Mouse (Mus musculus) CH12.LX (cell line): ENCODE results near the gene 4930503B20Rik. TPM values are rescaled to one million over a fixed set of nuclear protein-coding genes. Genes with fewer than 3 reads are reported as not detected.

Experiments
- DNase-seq: peaks from one replicate; pipeline ENCODE4 v3.0.0-alpha.2; 2013; ENCODE audit errors: extremely low read depth
- H3K27ac ChIP-seq: 2 replicates; pipeline ENCODE4 v1.5.1; 2012; ENCODE audit warnings: low read depth, mild to moderate bottlenecking, control low read depth, moderate library complexity; ENCODE audit not compliant: insufficient read depth
- H3K27me3 ChIP-seq: replicated peaks from 2 replicates; pipeline ENCODE3; 2012; ENCODE audit warnings: inconsistent platforms
- H3K36me3 ChIP-seq, 2 experiments: replicated peaks in 1 of 2; 2 replicates each; pipeline versions ENCODE3 to v1.6.1; 2012; ENCODE audit warnings: inconsistent platforms in 1 of 2, low read length in 1 of 2, mild to moderate bottlenecking in 1 of 2, mixed read lengths in 1 of 2, moderate library complexity in 1 of 2; ENCODE audit not compliant: control insufficient read depth in 1 of 2, insufficient read depth in 1 of 2
- H3K4me1 ChIP-seq, 2 experiments: 2 replicates each; pipeline ENCODE4 v1.6.1; 2012; ENCODE audit warnings: inconsistent platforms in 1 of 2, moderate library complexity in 1 of 2; ENCODE audit not compliant: insufficient read depth in 2 of 2, control insufficient read depth in 1 of 2
- H3K4me2 ChIP-seq: 2 replicates; pipeline ENCODE4 v1.6.1; 2012; ENCODE audit warnings: low read depth, mild to moderate bottlenecking, control low read depth; ENCODE audit not compliant: poor library complexity, insufficient read depth, severe bottlenecking
- H3K4me3 ChIP-seq, 3 experiments: fragments of 150-350 bp in 1 of 3; sonication (generic) in 1 of 3; replicated peaks in 1 of 3; 2 replicates each; pipeline versions ENCODE3 to v1.5.1; 2011 to 2012; ENCODE audit warnings: low read depth in 2 of 3, low read length in 2 of 3, mild to moderate bottlenecking in 2 of 3, moderate library complexity in 2 of 3, control low read depth in 1 of 3, improper control_type of control experiment in 1 of 3, inconsistent platforms in 1 of 3, mixed read lengths in 1 of 3; ENCODE audit not compliant: poor library complexity in 1 of 3
- H3K79me2 ChIP-seq: replicated peaks from 2 replicates; pipeline ENCODE4 v1.6.1; 2012; ENCODE audit warnings: mild to moderate bottlenecking, moderate library complexity; ENCODE audit not compliant: control insufficient read depth, poor library complexity, insufficient read depth, severe bottlenecking; ENCODE audit errors: extremely low read depth
- H3K9ac ChIP-seq: 2 replicates; pipeline ENCODE4 v1.6.1; 2012; ENCODE audit warnings: low read depth, mild to moderate bottlenecking, control low read depth, moderate library complexity; ENCODE audit not compliant: insufficient read depth
- H3K9me3 ChIP-seq: replicated peaks from 2 replicates; pipeline ENCODE3; 2012; ENCODE audit warnings: low read length, inconsistent platforms, mixed read lengths
- BHLHE40 ChIP-seq: IDR thresholded peaks from 2 replicates; pipeline ENCODE4 v1.6.1; 2011; ENCODE audit warnings: mild to moderate bottlenecking, low read depth, low read length, improper control_type of control experiment
- CHD1 ChIP-seq: IDR thresholded peaks from 2 replicates; pipeline ENCODE4 v1.6.1; 2012; ENCODE audit warnings: low read depth, low read length, improper control_type of control experiment, inconsistent platforms
- CTCF ChIP-seq, 2 experiments: IDR thresholded peaks in 1 of 2; conservative IDR thresholded peaks in 1 of 2; 2 replicates each; pipeline ENCODE4 v1.5.1; 2011 to 2012; ENCODE audit warnings: low read depth in 2 of 2, low read length in 2 of 2, improper control_type of control experiment in 1 of 2, inconsistent platforms in 1 of 2, mild to moderate bottlenecking in 1 of 2, moderate library complexity in 1 of 2
- E2F4 ChIP-seq: IDR thresholded peaks from 2 replicates; pipeline ENCODE4 v1.6.1; 2011; ENCODE audit warnings: low read depth, low read length, improper control_type of control experiment; ENCODE audit not compliant: insufficient replicate concordance
- ELF1 ChIP-seq: IDR thresholded peaks from 2 replicates; pipeline ENCODE4 v1.6.1; 2014; ENCODE audit warnings: low read depth, mild to moderate bottlenecking, inconsistent platforms, low read length, improper control_type of control experiment
- EP300 ChIP-seq: IDR thresholded peaks from 2 replicates; pipeline ENCODE4 v1.6.1; 2011; ENCODE audit warnings: low read length, improper control_type of control experiment
- ETS1 ChIP-seq: conservative IDR thresholded peaks from 2 replicates; pipeline ENCODE4 v1.6.1; 2012; ENCODE audit warnings: low read depth, mild to moderate bottlenecking, inconsistent platforms, low read length, improper control_type of control experiment, moderate library complexity
- GABPA ChIP-seq: IDR thresholded peaks from 2 replicates; pipeline ENCODE4 v1.6.1; 2012; ENCODE audit warnings: low read depth, low read length, improper control_type of control experiment, inconsistent platforms; ENCODE audit not compliant: insufficient replicate concordance
- HCFC1 ChIP-seq: IDR thresholded peaks from 2 replicates; pipeline ENCODE4 v1.6.1; 2012; ENCODE audit warnings: low read depth, mild to moderate bottlenecking, inconsistent platforms, low read length, improper control_type of control experiment
- IRF4 ChIP-seq: IDR thresholded peaks from 2 replicates; pipeline ENCODE4 v1.6.1; 2014; ENCODE audit warnings: low read depth, mild to moderate bottlenecking, inconsistent platforms, low read length, improper control_type of control experiment
- JUND ChIP-seq: conservative IDR thresholded peaks from 2 replicates; pipeline ENCODE4 v1.6.1; 2011; ENCODE audit warnings: low read depth, low read length, improper control_type of control experiment
- MAFK ChIP-seq: IDR thresholded peaks from 2 replicates; pipeline ENCODE4 v1.6.1; 2011; ENCODE audit warnings: low read length, improper control_type of control experiment; ENCODE audit not compliant: insufficient replicate concordance
- MAZ ChIP-seq: IDR thresholded peaks from 2 replicates; pipeline ENCODE4 v1.6.1; 2012; ENCODE audit warnings: low read depth, mild to moderate bottlenecking, inconsistent platforms, low read length, improper control_type of control experiment, moderate library complexity
- MXI1 ChIP-seq: IDR thresholded peaks from 2 replicates; pipeline ENCODE4 v1.6.1; 2011; ENCODE audit warnings: mild to moderate bottlenecking, low read depth, low read length, improper control_type of control experiment
- POLR2AphosphoS2 ChIP-seq: IDR thresholded peaks from 2 replicates; pipeline ENCODE4 v1.6.1; 2011; ENCODE audit warnings: low read depth, low read length, improper control_type of control experiment
- USF2 ChIP-seq: conservative IDR thresholded peaks from 2 replicates; pipeline ENCODE4 v1.6.1; 2011; ENCODE audit warnings: low read depth, low read length, improper control_type of control experiment
- dilution Hi-C: fragments of 300-500 bp; cut with MboI; formaldehyde crosslinking; loops from 2 replicates; pipeline ENCODE4 v1.14.3; 2020; ENCODE audit warnings: low sequenced_read_pairs; ENCODE audit not compliant: extremely low pct_unique_long_range_greater_than_20kb, extremely low pct_ligation_motif_present
- in situ Hi-C: fragments of 300-500 bp; cut with MboI; formaldehyde crosslinking; loops from 3 replicates; pipeline ENCODE4 v1.14.3; 2019; ENCODE audit warnings: low sequenced_read_pairs, low pct_ligation_motif_present, low pct_unique_long_range_greater_than_20kb, mixed read lengths
- polyA plus RNA-seq: library from polyadenylated mRNA; unstranded; fragments of >175 nt; gene quantifications from 2 replicates; pipeline ENCODE4 v1.2.1, GENCODE M21; 2012; ENCODE audit warnings: low read depth; ENCODE audit not compliant: insufficient read length
- total RNA-seq, 2 experiments: library from RNA; depleted of rRNA; stranded (reverse); fragments of 300-350 nt in 1 of 2; fragments of >200 nt in 1 of 2; gene quantifications; 2 replicates each; pipeline ENCODE4 v1.2.3; 2012 to 2014

4930503B20Rik gene
- total and polyA plus RNA-seq, 3 experiments, result not detected

GRCm38 (mm10) chr3:146658061-146658639 lies 7.0 kb upstream of the 4930503B20Rik start:
- DNase-seq, result no peak
- no peak overlapping the region for H3K27ac ChIP-seq
- H3K4me2 ChIP-seq, result no peak overlapping the region
- dilution Hi-C loops, result no loop called here
- H3K4me1 ChIP-seq, result peaks cover 11 to 31% of the 10 kb centered on the region in 2 experiments
- no peaks in the 10 kb centered on the region for H3K79me2 ChIP-seq
- no peak overlapping the region for H3K4me3 ChIP-seq
- H3K9me3 ChIP-seq, result no peaks in the 10 kb centered on the region
- no peak overlapping the region for H3K9ac ChIP-seq
- in situ Hi-C loops, result no loop called here
- TF ChIP-seq HCFC1, result no peak
- no peaks in the 10 kb centered on the region for H3K27me3 ChIP-seq
- H3K36me3 ChIP-seq, result no peaks in the 10 kb centered on the region

- no peak for DNase-seq
- Histone ChIP-seq H3K27ac (no peak overlapping the region), H3K4me1 (peaks cover 12 to 31% of the 10 kb centered on the region in 2 experiments), H3K79me2 (no peaks in the 10 kb centered on the region), H3K4me2 (no peak overlapping the region), H3K27me3 (no peaks in the 10 kb centered on the region), H3K4me3 (no peak overlapping the region), H3K9ac (no peak overlapping the region), H3K36me3 (no peaks in the 10 kb centered on the region), H3K9me3 (no peaks in the 10 kb centered on the region)
- TF ChIP-seq BHLHE40 (peak; percentile 71), USF2 (no peak), IRF4 (no peak), MAFK (no peak), E2F4 (no peak), MXI1 (no peak), JUND (no peak), MAZ (no peak), CHD1 (no peak)
- dilution Hi-C loops (no loop called here), in situ Hi-C loops (no loop called here)
These were observed 6.3 kb upstream of the 4930503B20Rik start for GRCm38 (mm10) chr3:146657433-146657832.

- H3K4me1 ChIP-seq, result peaks cover 14 to 21% of the 10 kb centered on the region in 2 experiments
- peak; percentile 100 for TF ChIP-seq MAFK
- peak; percentile 43; the same call in 1 of the 2 replicates for TF ChIP-seq ELF1
- TF ChIP-seq CTCF (conservative IDR thresholded peaks at IDR 0.05 in 1 of 2, IDR thresholded peaks at IDR 0.05 in 1 of 2; ENCODE audit: low read depth in 2 of 2, low read length in 2 of 2), result no peak
- peak; percentile 24; the same call in 1 of the 2 replicates for TF ChIP-seq ETS1
- 0 out of 2 replicates have a peak, but pooled peaks have one; percentile 10 for TF ChIP-seq GABPA
- TF ChIP-seq POLR2AphosphoS2, result no peak
- peak; percentile 17; the same call in 1 of the 2 replicates for TF ChIP-seq EP300
- H3K9me3 ChIP-seq, result no peaks in the 10 kb centered on the region
- no peaks in the 10 kb centered on the region for H3K36me3 ChIP-seq
- H3K27me3 ChIP-seq, result no peaks in the 10 kb centered on the region
- DNase-seq, result peak; percentile 64
- dilution Hi-C loops, result no loop called here
- H3K4me2 ChIP-seq, result no peak overlapping the region
- H3K79me2 ChIP-seq, result no peaks in the 10 kb centered on the region
- H3K9ac ChIP-seq, result no peak overlapping the region
- in situ Hi-C loops, result no loop called here
- no peak overlapping the region for H3K4me3 ChIP-seq
- no peak overlapping the region for H3K27ac ChIP-seq
These were observed 4.0 kb upstream of the 4930503B20Rik start for GRCm38 (mm10) chr3:146655111-146655577.
